Mouse (Mus musculus) adipocyte (in vitro differentiated cells): ENCODE measurements at regions not wholly inside any gene's neighbourhood (a gene's known extent, or its start where the extent isn't known, plus 50 kb on each side); places are given as distances from the start of the nearest gene placed in this dataset.
A peak's percentile ranks its signal among the peaks of the same experiment; 100 is the strongest.

ENCODE experiments used
- DNase-seq: peaks from one replicate; pipeline ENCODE4 v3.0.0-alpha.2; 2016; ENCODE audit warnings: low spot score

DNA sequence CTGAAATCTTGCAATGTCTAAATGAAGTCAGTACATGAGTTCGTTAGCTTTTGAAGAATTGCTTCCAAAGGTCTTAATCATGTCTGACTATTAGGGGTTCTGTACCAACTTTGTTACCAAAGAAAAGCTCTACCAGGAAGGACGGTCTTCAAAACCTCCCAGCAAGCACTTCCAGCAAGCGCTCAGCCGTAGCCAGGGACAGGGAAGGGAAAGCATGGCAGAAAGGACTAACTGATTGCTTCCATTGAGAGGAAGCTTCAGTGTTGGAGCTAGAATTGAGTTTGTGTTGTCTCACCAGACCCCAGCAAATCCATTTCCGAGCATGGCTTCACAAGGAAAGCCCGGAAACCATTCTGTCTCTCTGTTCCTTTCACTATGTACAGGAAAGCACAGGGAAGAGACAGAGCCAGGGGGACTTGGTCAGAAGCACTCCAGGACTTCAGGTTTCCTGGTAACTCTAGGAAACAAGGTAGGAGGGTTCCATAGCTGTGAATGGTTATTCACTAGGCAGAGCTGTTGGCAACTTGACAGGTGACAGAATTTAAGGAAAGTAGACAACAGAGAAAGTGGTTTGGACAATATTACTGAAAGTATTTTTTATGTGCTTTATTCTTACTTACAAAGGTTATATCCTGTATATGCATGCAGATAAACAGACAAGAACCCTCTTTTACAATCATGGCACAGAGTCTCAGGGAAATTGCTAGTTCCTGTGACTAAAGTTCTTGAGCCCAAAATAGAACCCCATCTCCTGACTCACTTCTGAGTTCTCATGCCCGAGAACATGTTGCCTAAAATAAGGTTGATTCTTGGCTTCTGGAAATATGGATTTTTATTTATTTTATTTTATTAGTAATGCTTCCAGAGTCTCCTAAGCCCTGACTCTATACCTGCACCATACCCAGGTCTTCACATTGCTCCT is 151.5 kb upstream of the Dnajc19 start:
- DNase-seq: no peak

DNA sequence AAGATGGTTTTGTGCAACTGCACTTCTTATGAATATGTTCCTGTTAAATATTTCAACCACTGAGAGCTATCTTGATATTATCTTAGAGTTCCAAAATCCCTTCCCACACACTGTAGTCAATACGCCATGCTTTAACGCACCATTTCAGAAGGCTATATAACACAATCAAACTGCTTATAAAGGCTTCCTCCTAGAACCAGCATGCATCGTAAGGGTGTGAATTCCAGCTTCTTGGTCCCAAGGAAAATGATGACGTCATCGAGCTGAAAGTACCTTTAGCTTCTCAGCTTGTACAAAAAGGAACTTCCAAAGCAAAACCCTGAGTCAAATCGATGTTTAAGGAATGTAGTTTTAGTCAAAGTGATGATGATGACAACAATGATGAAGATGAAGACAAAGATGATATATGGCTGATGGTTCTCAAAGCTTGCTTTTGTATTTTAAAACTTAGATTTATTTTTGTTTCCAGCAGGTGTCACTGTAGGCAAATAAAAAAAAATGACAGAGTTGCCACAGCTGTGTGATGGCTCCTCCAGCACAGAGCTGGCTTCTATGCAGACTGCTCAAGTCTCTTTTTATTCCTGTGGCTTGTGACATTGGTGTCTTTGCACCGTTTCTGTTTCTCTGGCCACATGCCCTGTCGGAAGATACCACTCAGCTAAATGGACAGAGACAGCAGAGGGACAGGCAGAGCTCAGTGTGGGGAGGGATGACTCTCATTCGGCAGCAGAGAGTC is 150.6 kb upstream of the Dnajc19 start:
- peak; percentile 45 for DNase-seq

DNA sequence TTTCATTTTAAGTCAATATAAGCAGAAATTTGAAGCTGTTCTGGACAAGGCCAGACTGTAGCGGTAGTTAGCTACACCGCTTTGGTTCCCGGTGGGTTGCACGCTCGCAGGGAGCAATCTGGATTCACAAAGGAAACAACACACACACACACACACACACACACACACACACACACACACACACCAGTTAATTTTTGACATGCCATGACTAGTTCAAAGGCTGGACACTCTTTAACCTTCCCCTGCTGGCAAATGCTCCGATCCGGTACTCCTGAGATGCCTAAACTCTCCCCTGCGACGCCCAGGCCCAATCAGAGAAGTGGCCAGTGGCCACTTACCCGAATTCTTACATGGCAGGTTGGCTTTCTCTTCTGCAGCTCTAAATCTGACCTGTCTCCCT is 141.2 kb upstream of the Dnajc19 start:
- DNase-seq: no peak

DNA sequence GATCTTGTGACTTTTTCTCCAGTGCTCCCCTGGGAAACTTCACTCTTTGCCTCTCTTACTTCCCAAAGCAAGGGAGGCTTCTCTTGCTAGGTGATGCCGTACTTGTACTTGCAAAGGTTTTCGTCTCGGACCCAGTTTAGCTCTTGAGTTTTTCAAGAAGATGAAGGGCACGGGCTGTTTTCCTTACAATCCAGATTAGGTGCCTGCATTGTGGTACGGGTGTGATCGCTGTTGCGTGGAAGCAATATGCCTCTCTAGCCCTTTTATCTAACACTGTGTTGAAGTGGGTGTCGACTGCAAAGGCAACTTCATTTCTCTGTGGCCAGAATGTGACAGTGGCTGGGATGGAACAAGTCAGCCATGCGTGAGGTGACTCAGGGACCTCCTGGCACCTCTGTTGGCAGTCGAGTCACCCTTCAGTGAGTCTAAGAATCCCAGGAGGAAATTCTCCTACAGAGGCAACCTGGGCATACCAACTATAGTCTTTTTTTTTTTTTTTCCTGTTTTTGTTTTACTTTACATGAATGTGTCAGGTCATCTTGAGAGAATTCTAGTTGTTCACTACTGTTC is 138.7 kb upstream of the Dnajc19 start:
- DNase-seq: no peak

DNA sequence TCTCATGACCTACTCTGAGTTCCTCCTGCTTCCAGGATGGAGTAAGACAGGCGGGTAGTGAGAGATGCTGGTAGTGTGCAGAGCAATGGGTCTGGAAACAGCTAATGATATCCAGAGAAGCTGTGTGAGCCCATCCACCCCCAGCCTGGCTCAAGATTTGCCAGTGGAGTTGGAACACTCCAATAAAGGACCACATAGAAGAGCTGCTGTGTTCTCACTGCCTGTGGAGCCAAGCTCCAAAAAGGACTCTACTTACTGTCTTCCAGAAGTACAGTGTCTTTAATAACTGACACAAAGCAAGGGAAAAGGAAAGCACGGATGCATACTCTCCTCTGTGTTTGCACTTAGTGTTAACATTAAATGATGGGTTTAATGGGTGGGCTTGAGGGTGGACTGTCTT is 138.0 kb upstream of the Dnajc19 start:
- DNase-seq: no peak

DNA sequence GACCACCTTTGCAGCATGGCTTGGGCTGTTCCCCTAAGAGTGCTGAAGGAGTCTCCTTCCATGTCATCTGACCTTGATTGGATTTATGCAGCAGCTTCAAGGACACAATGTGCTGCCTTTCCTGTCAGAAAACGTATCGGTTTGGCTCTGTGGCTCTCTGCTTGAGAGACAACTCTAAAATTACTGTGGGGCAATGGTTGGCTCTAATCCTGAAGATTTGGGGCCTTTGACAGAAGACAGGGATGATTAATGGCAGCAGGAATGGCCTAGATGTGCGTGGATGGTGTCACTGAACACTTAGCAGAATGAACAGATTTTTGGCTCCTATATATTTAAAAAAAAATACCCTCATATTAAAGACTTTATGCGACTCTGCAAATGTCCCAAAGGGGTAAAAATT is 136.8 kb upstream of the Dnajc19 start:
- no peak for DNase-seq

DNA sequence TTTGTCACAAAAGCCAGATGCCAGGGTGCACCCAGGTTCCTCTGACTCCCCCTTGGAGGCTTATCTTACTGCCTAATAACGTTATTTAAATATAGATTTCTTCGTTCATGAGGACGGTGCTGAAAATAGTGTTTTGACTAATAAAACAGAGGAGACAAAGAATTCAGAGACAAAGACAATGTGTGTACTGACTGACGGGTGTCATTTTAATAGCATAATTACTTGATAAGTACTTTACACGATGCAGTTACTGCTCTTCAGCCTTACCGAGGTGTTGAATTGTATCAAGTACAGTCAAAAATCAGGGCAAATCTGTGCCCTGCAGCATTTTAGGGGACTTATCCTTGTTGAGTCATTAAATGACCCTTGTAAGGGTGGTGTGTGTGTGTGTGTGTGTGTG is 133.1 kb upstream of the Dnajc19 start:
- no peak for DNase-seq

DNA sequence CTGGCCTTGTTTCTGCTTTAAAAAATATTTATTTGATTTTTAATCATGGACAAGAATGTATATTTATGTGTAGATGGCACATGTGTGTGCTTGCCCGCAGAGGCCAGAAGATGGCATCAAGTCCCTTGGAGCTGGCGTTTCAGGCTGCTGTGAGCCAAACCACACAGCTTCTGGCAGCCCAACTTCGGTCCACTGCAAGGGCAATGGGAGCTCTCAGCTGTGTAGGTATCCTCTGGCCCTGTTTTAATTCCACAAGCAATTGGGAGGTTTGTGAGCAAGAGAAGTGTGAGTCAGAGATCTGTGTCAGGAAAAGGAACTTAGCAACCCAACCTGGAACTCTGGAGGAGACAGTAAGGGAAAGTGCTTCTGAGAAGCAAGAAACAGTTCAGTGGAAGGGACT is 125.3 kb upstream of the Dnajc19 start:
- DNase-seq: no peak

DNA sequence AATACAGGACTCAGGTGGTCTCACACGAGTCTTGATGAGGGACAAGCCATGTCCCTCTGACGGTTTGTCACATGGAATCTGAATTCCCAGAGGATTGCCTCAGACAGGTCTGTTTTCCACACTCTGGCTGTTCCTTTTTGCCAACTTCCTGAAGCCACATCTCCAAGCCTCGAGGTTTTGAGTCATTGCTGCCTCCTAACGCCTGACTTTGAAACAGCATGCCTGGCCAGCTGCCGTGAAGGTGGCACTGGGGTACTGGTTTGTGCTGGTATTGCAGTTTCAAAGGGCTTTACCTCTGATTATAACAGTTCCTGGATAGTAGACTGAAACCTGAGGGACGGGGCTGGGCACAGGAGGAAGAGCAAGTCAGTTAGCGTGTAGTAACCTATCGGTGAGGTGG is 117.1 kb upstream of the Dnajc19 start:
- peak; percentile 22 for DNase-seq

DNA sequence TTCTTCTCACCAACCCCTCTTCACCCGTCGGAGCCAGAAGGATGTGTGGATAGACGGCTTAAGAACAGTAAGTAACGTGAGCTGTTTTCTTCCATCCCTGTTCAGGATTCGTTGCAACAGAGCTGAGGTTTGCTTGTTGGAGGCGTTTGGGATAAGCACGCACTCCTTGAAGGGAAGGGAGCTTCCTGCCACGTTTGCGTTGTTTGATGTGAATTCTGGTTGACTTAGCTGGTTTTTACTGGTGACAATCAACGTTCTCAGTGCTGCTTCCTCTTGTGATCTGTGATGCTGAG is 116.0 kb upstream of the Dnajc19 start:
- DNase-seq: no peak

DNA sequence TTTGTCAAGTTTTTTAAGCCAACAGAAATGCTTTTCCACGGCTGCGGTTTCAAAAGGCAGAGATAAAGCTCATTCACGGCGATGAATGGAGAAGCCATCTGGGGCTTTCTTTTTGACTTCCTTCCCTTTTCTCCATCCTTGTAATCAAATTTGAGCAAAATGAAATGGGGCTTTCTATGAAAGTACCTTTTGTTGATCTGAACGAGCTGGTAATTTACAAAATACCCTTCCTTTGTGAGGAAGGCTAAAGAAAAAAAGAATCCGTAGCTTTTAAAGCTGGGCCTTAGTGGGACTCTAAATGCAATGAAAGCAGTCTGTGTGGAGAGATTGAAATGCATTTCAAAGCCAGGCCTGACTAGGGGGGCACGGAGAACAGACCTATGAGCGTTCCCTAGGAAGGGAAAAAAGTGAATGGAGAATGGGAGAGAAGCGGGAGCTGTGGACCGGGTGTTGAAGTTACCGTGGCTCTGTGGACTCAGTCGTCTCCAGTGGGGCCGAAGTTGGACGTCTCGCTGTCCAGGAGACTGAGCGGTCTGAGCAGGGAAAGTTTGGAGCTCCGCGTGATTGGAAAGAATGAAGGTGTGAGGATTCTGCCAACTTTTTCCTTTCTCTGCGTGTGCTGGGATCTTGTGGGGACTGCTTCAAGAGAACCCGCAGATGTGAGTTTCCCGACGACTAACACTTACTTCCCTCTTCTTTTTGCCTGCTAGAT is 115.5 kb upstream of the Dnajc19 start:
- no peak for DNase-seq

DNA sequence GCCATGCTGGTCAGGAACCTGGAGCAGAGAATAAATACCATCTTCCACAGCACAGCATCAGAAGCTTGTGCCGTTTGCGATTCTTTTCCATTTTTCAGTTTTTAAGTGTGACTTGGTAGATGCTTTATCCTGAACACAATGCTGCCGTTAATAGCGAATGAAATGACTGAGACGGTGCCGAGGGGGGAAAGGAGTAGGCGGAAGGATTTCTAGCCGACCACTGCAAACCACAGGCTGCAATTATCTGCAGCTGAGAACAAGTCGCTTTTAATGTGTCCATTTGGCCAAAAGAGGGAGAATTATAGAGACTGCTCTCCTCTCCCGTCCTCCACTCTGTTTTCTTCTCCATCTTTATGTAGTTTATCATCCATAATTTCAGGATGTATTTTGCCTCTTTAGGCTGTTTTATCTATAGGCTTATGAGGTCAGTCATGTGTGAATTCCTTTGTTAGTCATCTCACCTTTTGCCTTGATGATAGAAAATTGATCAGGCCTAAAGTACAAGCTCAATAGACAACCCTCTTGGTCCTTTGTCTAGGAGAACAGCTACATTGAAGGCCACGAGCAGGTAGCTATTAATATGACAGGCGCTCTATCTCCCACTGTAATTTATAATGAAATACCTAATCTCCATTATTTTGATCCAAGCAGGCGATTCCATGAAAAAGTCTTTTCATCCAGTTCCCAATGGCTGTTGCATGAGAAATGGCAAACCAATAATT is 114.8 kb upstream of the Dnajc19 start:
- no peak for DNase-seq

DNA sequence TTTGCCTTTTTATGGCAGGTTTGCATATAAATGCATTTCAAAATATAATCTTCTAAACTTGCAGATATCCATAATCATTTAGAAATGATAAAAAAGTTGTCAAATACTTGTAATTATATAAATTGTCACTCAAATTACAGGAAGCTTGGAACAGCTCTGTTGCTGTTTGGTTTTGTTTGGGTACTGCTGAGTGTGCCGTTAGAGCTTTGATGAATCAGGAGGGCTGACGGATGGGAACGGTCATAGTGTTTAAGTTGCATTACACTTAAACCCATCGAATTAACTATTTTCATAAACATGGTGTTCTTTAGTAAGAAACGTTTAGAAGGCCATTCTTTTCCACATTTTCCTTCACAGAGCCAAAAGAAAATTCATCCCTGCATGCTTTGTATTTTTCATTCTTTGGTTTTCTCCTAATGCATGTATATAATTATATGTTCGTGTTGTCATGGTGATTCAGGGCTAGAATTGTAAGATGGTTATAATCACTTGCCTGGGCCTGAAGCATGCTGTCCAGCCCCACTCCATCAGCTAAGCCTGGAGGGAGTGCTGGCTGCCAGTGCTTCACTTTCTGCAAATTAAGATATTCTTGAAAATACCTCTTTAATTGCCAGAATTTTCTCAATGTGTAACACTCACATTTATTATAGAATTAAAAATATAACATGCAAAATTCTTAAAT is 92.4 kb upstream of the Dnajc19 start:
- no peak for DNase-seq

DNA sequence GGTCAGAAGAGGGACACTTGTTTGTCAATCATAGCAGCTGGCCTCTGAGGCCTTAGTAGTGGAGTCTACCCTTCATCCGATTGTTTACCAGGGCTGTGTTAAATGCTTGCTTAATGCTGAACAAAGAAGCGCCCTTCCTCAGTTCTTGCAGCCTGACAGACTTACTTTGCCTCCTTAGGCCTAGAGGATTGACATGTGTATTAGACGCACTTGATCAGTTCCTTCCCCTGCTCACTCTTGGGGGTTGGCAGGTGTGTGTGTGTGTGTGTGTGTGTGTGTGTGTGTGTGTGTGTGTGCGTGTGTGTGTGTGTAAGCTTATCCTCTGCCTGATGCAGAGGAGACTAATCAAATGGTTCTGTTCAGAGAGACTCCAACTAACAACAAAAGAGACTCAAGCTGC is 91.8 kb upstream of the Dnajc19 start:
- no peak for DNase-seq

DNA sequence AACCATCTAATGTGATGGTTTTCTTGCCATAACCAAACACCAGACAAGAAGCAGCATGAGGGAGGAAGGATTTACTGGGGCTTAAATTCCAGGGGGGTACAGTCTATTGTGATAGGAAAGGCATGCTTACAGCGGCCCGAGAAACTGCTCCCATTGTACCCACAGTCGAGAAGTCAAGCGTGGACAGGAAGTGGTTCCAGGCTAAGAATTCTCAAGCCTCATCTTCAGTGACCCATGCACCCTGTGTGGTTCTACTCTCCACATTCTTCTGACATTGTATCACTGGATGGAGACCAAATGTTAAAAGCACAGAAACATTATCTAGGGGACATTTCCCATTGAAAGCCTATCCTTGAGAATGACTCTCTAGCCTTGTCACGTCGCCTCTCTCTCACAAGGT is 90.8 kb upstream of the Dnajc19 start:
- DNase-seq: no peak

DNA sequence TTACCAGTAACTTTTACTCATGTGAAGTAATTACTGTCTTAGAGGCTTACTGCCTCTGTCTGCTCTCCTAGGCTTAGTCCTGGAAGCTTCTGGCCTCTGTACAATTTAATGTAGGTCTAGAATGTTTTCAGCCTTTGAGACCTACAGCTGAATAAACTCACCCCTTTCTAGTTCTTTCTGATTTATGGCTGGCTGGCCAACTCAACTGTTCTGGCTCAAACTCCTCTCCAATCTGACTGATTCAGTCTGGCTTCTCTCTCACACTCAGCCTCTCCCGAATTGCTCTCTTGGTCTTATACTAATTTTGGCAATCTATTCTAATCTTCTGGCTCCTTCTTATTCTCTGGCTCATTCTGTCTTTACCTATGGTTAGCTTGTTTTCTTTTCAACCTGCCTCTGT is 87.0 kb upstream of the Dnajc19 start:
- DNase-seq: no peak

DNA sequence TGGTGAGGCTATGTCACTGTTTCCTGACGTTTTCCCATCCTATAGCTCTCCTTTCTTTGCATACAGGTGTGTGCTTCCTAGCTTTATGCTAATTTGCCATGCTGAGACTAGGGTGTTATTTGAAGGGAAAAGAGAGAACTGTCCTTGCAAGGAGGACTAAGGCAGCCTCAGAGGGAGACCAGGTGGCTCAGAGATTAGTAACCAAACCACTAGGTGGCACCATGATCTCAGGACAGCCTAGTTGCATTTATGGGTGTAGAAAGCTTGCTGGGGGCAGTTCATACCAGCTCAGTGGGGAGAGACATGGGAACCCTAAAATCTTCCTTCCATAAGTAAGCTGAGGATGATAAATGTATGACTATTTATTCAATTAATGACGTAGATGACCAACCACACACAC is 68.9 kb upstream of the Dnajc19 start:
- no peak for DNase-seq

DNA sequence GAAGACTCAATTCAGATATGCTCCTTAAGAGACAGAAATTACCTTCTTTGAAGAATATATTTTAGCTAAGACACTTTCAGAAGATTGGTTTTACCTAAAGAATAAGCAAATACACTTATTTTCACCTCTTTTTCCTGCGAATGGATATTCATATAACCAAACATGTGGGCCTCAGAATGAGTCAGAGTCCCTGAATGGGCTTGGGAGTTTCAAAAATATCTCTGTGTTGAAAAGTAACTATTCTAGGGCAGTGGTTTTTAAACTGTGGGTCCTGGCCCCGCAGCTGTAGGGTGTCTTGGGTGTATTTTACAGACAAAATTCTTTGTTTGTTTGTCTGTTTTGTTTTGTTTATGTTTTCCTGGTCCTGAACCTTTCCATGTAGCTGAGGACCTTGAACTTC is 62.5 kb upstream of the Dnajc19 start:
- DNase-seq: no peak

DNA sequence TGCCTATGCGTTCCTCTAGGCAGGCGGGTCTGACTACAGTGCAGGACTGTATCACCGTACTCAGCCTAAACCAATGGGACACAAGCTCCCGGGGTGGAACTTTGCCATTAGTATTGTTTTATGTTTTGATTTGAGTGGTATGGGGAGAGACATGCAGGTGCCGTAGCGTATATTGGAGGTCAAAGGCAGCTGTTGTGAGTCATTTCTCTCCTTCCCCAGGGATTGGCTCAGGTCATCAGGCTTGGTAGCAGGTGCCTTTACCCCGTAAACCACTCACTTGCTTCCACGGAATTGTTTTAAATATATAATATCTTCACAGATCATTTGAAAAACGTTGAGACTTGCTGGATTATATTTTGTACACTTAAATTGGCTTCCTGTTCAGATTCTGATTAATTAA is 58.1 kb upstream of the Dnajc19 start:
- DNase-seq: no peak

DNA sequence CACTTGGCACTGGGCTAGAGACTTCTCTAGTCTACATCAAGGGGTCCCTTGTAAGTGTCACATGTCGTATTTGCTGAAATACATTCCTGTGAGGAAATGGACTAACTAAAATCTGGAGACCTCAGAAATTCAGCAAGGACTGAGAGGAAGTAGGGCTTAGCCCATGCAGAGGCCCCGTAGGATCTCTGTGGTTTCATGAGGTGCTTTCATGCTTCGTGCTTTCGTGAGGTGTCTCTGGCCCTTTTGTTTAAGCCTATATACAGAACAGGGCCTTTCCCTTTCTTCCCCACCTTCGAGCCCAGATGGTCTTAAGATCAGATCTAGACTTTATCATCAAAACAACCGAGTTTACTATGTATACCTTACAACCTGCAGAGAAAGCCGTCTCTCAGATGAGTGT is 56.9 kb upstream of the Dnajc19 start:
- no peak for DNase-seq

DNA sequence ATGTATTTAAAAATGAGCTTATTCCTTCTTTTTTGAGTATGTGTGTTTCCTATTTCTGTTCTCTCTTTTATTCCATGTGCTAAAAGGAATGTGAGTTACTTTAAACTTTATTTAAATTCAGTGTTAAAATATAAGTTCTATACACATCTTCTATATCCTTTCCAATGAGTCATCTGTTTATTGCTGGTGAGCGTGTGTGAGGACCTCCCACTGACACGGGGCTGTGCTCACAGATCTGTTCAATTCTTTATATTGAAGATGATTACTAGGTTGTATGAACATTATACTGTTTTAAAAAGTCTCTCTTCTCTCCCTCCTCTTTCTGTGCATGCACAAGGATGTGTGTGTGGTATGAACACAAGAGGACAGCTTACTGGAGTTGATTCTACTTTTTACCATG is 55.3 kb upstream of the Dnajc19 start:
- no peak for DNase-seq
